Mouse (Mus musculus): ENCODE measurements around the gene Blmh. TPM values are rescaled to one million over a fixed set of nuclear protein-coding genes. Genes with fewer than 3 reads are reported as not detected.

The Blmh gene
- polyA plus RNA-seq, 1 experiment from 2014 or later = 163 TPM

- H3K27me3 ChIP-seq (ENCODE audit: control insufficient read depth, insufficient read depth, low read depth, low read length) = no peaks in the 10 kb centered on the region
- ATAC-seq (ENCODE audit: low read depth) = peak; percentile 11; the same call in 1 of the 2 replicates
- 64% methylated on average over 6 of the region's 6 CpGs for WGBS
Measured at GRCm38 (mm10) chr11:76944839-76945238, 20.2 kb downstream of the Blmh start.

DNA sequence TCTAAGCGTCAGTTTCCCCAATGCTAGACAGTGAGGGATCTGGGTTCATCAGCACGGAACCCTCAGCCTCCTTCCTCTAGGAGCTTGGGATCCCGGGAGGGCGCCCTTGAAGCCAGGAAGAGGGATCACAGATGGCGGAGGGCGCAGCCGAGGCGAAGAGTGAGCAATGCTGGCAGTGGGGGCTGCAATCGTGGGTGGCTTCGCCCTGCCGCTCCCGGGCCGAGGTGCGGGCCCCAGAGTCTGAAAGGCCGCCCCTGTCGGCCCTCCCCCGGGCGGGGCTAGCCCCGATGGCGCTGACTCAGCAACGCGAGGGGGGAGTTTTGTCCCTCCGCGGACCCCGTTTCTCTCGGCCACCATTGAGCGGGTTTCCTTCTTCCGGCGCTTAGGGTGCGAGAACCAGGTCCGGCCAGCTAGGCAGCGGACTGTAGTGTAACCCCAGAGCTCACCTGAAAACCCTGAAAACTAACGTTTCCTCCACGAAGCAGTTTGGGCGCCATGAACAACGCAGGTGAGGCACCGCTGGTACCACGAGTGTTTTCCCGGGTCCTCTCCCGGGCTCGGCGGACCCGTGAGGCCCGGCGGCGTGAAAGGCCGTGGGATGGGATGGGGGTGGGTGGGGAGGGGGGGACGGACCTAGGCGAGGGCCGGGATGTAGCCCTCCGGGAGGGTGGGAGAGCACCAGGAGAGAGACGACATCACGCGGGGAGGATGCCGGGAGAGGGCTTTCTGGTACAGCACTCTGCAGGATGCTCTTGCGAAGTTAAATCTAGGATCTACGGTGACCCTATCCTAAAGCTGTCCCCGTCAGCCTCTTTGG is 21.0 kb downstream of the Blmh start:
- Histone ChIP-seq H3K4me1 (replicated peaks; ENCODE audit: control insufficient read depth, insufficient read depth, low read length) (peaks cover 11% of the 10 kb centered on the region), H3K36me3 (ENCODE audit: control insufficient read depth, insufficient read depth, low read length) (peaks cover 4% of the 10 kb centered on the region), H3K27me3 (ENCODE audit: control insufficient read depth, insufficient read depth, low read depth, low read length) (no peaks in the 10 kb centered on the region), H3K9ac (ENCODE audit: low read length) (peak overlapping the region; percentile 83), H3K9me3 (ENCODE audit: control insufficient read depth, low read length) (no peaks in the 10 kb centered on the region), H3K4me2 (ENCODE audit: low read depth, low read length) (peak overlapping the region; percentile 93), H3K27ac (ENCODE audit: low read length) (peak overlapping the region; percentile 88), H3K4me3 (ENCODE audit: low read length) (peak overlapping the region; percentile 77)
- ATAC-seq (ENCODE audit: low read depth) = peak; percentile 98
- WGBS = under 1% methylated on average over 57 of the region's 58 CpGs

More at GRCm38 (mm10) chr11:76944839-76945238, 20.2 kb downstream of the Blmh start:
- H3K4me3 ChIP-seq (ENCODE audit: low read length) = peak overlapping the region; percentile 77
- peak overlapping the region; percentile 88 for H3K27ac ChIP-seq (ENCODE audit: low read length)
- peaks cover 2% of the 10 kb centered on the region for H3K36me3 ChIP-seq (ENCODE audit: control insufficient read depth, insufficient read depth, low read length)
- H3K9ac ChIP-seq (ENCODE audit: low read length) = peak overlapping the region; percentile 83
- no peaks in the 10 kb centered on the region for H3K9me3 ChIP-seq (ENCODE audit: control insufficient read depth, low read length)
- H3K4me2 ChIP-seq (ENCODE audit: low read depth, low read length) = peak overlapping the region; percentile 93
- peaks cover 11% of the 10 kb centered on the region for H3K4me1 ChIP-seq (replicated peaks; ENCODE audit: control insufficient read depth, insufficient read depth, low read length)

- Histone ChIP-seq H3K4me3 (ENCODE audit: low read length) (peak overlapping the region; percentile 77), H3K27me3 (ENCODE audit: control insufficient read depth, insufficient read depth, low read depth, low read length) (no peaks in the 10 kb centered on the region), H3K4me2 (ENCODE audit: low read depth, low read length) (peak overlapping the region; percentile 93), H3K36me3 (ENCODE audit: control insufficient read depth, insufficient read depth, low read length) (peaks cover 7% of the 10 kb centered on the region), H3K9me3 (ENCODE audit: control insufficient read depth, low read length) (no peaks in the 10 kb centered on the region), H3K27ac (ENCODE audit: low read length) (peak overlapping the region; percentile 71; the same call in 1 of the 2 replicates), H3K4me1 (replicated peaks; ENCODE audit: control insufficient read depth, insufficient read depth, low read length) (peaks cover 11% of the 10 kb centered on the region), H3K9ac (ENCODE audit: low read length) (peak overlapping the region; percentile 83)
- 2% methylated on average over 8 of the region's 8 CpGs for WGBS
- ATAC-seq (ENCODE audit: low read depth) = peak; percentile 12; the same call in 1 of the 2 replicates
Measured at GRCm38 (mm10) chr11:76946203-76946585, 21.6 kb downstream of the Blmh start.

GRCm38 (mm10) chr11:76953536-76953935 is 28.9 kb downstream of the Blmh start:
- no peaks in the 10 kb centered on the region for H3K27me3 ChIP-seq (ENCODE audit: control insufficient read depth, insufficient read depth, low read depth, low read length)
- no peak overlapping the region for H3K27ac ChIP-seq (ENCODE audit: low read length)
- WGBS = 71% methylated on average over 2 of the region's 2 CpGs
- peaks cover 37% of the 10 kb centered on the region for H3K36me3 ChIP-seq (ENCODE audit: control insufficient read depth, insufficient read depth, low read length)
- no peaks in the 10 kb centered on the region for H3K9me3 ChIP-seq (ENCODE audit: control insufficient read depth, low read length)
- H3K4me1 ChIP-seq (replicated peaks; ENCODE audit: control insufficient read depth, insufficient read depth, low read length) = no peaks in the 10 kb centered on the region
- peak; percentile 36; the same call in 1 of the 2 replicates for ATAC-seq (ENCODE audit: low read depth)
- no peak overlapping the region for H3K4me2 ChIP-seq (ENCODE audit: low read depth, low read length)
- H3K4me3 ChIP-seq (ENCODE audit: low read length) = no peak overlapping the region
- no peak overlapping the region for H3K9ac ChIP-seq (ENCODE audit: low read length)

GRCm38 (mm10) chr11:76965703-76966102 is 41.1 kb downstream of the Blmh start:
- ATAC-seq (ENCODE audit: low read depth) = no peak
- Histone ChIP-seq H3K36me3 (ENCODE audit: control insufficient read depth, insufficient read depth, low read length) (peaks cover 51% of the 10 kb centered on the region), H3K9ac (ENCODE audit: low read length) (no peak overlapping the region), H3K4me3 (ENCODE audit: low read length) (no peak overlapping the region), H3K9me3 (ENCODE audit: control insufficient read depth, low read length) (no peaks in the 10 kb centered on the region), H3K27ac (ENCODE audit: low read length) (no peak overlapping the region), H3K4me1 (replicated peaks; ENCODE audit: control insufficient read depth, insufficient read depth, low read length) (no peaks in the 10 kb centered on the region), H3K4me2 (ENCODE audit: low read depth, low read length) (no peak overlapping the region), H3K27me3 (ENCODE audit: control insufficient read depth, insufficient read depth, low read depth, low read length) (no peaks in the 10 kb centered on the region)
- 93% methylated on average over 3 of the region's 3 CpGs for WGBS

DNA sequence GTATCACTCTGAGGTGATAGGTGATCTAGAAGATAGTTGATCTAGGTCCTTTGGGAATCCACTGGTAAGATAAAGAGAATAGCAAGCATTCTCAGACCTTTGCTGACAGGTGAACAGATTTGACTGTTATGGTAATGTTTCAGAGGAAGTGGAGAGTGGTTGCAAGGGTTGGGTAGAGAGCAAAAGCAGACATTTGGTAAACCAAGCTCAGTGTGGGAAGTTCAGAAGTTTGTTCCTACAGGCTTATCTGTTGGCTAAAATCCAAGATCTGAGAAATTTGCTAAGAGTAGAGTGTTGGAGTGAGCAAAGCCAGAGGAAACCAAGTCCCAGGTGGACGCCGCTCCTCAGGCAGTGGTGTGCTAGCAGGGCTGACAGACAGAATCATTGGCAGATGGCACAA is 45.7 kb downstream of the Blmh start:
- Histone ChIP-seq H3K27ac (ENCODE audit: low read length) (no peak overlapping the region), H3K9me3 (ENCODE audit: control insufficient read depth, low read length) (no peaks in the 10 kb centered on the region), H3K4me3 (ENCODE audit: low read length) (no peak overlapping the region), H3K36me3 (ENCODE audit: control insufficient read depth, insufficient read depth, low read length) (peaks cover 49% of the 10 kb centered on the region), H3K4me2 (ENCODE audit: low read depth, low read length) (no peak overlapping the region), H3K4me1 (replicated peaks; ENCODE audit: control insufficient read depth, insufficient read depth, low read length) (no peaks in the 10 kb centered on the region), H3K27me3 (ENCODE audit: control insufficient read depth, insufficient read depth, low read depth, low read length) (no peaks in the 10 kb centered on the region), H3K9ac (ENCODE audit: low read length) (no peak overlapping the region)
- no peak for ATAC-seq (ENCODE audit: low read depth)
- WGBS = 72% methylated on average over 2 of the region's 2 CpGs

- H3K9me3 ChIP-seq (ENCODE audit: control insufficient read depth, low read length) = no peaks in the 10 kb centered on the region
- H3K9ac ChIP-seq (ENCODE audit: low read length) = no peak overlapping the region
- no peak overlapping the region for H3K4me3 ChIP-seq (ENCODE audit: low read length)
- H3K4me1 ChIP-seq (replicated peaks; ENCODE audit: control insufficient read depth, insufficient read depth, low read length) = no peaks in the 10 kb centered on the region
- H3K36me3 ChIP-seq (ENCODE audit: control insufficient read depth, insufficient read depth, low read length) = peaks cover 42% of the 10 kb centered on the region
- H3K4me2 ChIP-seq (ENCODE audit: low read depth, low read length) = no peak overlapping the region
- H3K27me3 ChIP-seq (ENCODE audit: control insufficient read depth, insufficient read depth, low read depth, low read length) = no peaks in the 10 kb centered on the region
- WGBS = 78% methylated on average over 7 of the region's 7 CpGs
- ATAC-seq (ENCODE audit: low read depth) = no peak
- no peak overlapping the region for H3K27ac ChIP-seq (ENCODE audit: low read length)
Measured at GRCm38 (mm10) chr11:76974680-76975319, 50.2 kb downstream of the Blmh start.

GRCm38 (mm10) chr11:76981570-76982141 is 57.0 kb downstream of the Blmh start:
- H3K9ac ChIP-seq (ENCODE audit: low read length) = no peak overlapping the region
- no peak overlapping the region for H3K4me3 ChIP-seq (ENCODE audit: low read length)
- WGBS = 62% methylated on average over 5 of the region's 5 CpGs
- no peak overlapping the region for H3K27ac ChIP-seq (ENCODE audit: low read length)
- H3K4me1 ChIP-seq (replicated peaks; ENCODE audit: control insufficient read depth, insufficient read depth, low read length) = no peaks in the 10 kb centered on the region; the same call in 1 of the 2 replicates
- no peak overlapping the region for H3K4me2 ChIP-seq (ENCODE audit: low read depth, low read length)
- no peak for ATAC-seq (ENCODE audit: low read depth)
- no peaks in the 10 kb centered on the region for H3K27me3 ChIP-seq (ENCODE audit: control insufficient read depth, insufficient read depth, low read depth, low read length)
- H3K36me3 ChIP-seq (ENCODE audit: control insufficient read depth, insufficient read depth, low read length) = peaks cover 31% of the 10 kb centered on the region
- no peaks in the 10 kb centered on the region for H3K9me3 ChIP-seq (ENCODE audit: control insufficient read depth, low read length)

DNA sequence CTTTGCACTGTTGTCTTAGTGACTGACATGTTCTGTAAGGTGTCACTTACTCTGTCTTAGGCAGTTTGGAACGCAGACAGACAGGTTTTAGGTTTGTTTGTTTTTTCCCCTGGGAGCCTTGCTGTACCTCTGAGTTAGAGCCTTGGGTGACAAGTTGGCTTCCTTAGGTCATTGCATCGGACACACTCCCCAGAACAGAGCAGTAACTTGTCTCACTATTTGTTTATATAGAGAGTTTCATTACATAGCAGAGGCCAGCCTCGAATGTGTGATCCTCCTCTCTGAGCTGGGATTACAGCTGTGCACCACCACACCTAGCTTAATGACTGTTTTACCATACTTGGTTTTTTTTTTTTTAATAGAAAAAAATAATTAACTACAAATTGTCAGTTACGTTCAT is 57.8 kb downstream of the Blmh start:
- WGBS = 36% methylated on average over 4 of the region's 4 CpGs
- no peak overlapping the region for H3K4me3 ChIP-seq (ENCODE audit: low read length)
- H3K9ac ChIP-seq (ENCODE audit: low read length) = no peak overlapping the region
- no peak overlapping the region for H3K27ac ChIP-seq (ENCODE audit: low read length)
- no peak for ATAC-seq (ENCODE audit: low read depth)
- no peaks in the 10 kb centered on the region for H3K9me3 ChIP-seq (ENCODE audit: control insufficient read depth, low read length)
- H3K4me2 ChIP-seq (ENCODE audit: low read depth, low read length) = no peak overlapping the region
- H3K4me1 ChIP-seq (replicated peaks; ENCODE audit: control insufficient read depth, insufficient read depth, low read length) = no peaks in the 10 kb centered on the region; the same call in 1 of the 2 replicates
- H3K36me3 ChIP-seq (ENCODE audit: control insufficient read depth, insufficient read depth, low read length) = peaks cover 37% of the 10 kb centered on the region
- H3K27me3 ChIP-seq (ENCODE audit: control insufficient read depth, insufficient read depth, low read depth, low read length) = no peaks in the 10 kb centered on the region

Measured in lung, embryonic 16.5 days (tissue).